Mouse (Mus musculus): ENCODE data around the gene Galr3.

GRCm38 (mm10) chr15:79060887-79061565, 19.3 kb downstream of the Galr3 start:
- TF ChIP-seq CTCF (IDR thresholded peaks at IDR 0.05; ENCODE audit: low read depth), result no peak
- TF ChIP-seq EP300 (optimal IDR thresholded peaks at IDR 0.05), result no peak

Data from stomach, postnatal 0 days (tissue).